Mouse (Mus musculus) central nervous system, embryonic 18 days (tissue): Measurements from ENCODE around the gene Gopc. TPM values are rescaled to one million over a fixed set of nuclear protein-coding genes. Genes with fewer than 3 reads are reported as not detected.

Source experiments
- polyA plus RNA-seq: library from polyadenylated mRNA; depleted of rRNA; stranded (reverse); fragments of >200 nt; gene quantifications from 2 replicates; pipeline ENCODE4 v1.2.3, GENCODE M21; 2012; rRNA removed

Gopc gene
- 17.7 and 19.0 TPM in 2 replicates for polyA plus RNA-seq

DNA sequence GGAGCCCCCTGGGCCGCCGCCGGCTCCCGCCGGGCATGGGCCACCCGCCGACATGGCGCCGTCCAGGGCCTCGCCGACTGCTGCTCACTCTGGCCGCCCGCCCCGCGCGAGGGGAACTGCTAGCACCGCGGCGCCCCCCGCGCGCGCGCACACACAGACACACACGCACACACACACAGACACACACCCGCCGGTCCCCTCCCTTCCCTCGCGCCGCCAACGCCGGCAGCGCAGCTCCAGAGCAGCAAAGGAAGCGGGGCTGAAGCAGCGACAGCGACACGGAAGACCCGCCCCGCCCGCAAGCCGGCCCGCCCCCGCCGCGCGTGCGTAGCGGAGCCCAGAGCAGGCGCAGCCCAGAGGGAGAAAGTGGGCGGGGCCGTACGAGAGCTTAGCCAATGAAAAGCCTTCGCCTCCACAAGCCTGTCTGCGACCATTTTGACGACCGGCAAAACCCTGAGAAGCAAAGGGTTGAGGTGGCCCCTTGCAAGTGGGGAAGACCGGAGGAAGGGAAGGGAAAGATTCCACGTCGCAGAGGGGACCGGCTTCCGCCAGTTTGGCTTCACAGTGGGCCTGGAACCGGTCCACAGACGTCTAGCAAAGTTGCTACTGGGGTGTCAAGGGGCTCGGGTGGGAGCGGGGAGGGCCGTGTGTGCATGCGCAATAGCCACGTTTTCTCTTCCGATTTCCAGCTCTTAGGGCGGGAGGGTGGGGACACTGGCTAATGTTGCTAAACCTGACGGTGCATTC lies at the start of gene Gopc:
Gene Gopc (minus strand): TSS at position 280 of the 747 bp plus-strand sequence.

DNA sequence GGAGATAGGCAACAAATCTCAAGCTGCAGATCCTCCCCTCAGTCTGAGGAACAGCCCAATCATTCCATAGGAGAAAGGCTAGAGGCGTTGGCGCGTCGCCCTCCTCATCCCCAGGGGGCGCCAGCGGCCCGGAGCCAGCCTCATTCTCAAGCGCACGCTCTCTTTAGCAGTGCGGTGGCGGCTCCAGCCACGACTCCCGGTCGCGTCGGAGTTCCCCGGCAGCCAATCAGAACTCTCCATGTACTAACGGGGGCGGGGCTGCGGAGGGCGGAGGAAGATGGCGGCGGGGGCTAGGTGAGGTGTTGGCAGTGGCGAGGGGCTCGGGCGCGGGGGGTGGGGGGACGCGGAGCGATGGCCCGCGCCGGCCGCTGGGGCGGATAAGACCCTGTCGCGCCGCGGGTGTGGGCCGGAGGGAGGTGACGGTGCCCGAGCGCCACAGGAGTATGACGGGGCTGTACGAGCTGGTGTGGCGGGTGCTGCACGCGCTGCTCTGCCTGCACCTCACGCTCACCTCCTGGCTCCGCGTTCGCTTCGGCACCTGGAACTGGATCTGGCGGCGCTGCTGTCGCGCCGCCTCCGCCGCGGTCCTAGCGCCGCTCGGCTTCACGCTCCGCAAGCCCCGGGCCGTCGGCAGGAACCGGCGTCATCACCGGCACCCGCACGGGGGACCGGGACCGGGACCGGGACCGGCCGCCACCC lies 35.5 kb upstream of the Gopc start, which contains the start of gene Nus1:
Gene Nus1 (plus strand): TSS at position 249 of the 699 bp plus-strand sequence.

DNA sequence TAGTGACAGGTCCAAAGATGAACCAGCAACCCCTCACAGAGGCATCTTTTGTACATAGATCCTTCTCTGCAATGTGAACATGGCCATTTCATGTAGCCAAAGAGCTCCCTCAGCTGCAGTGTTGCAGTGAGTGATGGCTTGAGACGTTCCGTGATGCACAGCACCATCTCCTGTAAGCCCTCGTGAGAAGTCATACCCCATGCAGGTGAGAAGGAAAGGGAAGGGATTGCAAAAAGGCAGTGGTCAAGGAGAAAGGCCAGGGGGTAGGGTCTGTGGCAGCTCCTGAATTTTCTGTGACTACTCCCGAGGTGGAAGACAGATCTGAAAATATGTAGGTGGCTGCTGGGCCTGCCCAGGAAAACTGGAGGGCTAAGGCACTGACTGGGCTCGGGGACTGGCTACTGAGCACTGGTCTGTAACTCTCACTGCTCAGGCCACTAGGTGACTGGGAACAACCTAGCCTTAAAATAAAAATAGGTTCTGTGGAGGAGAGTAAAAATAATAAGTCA lies 7.1 kb upstream of the Gopc start, which contains the start of gene Nepn:
Gene Nepn (plus strand): TSS at position 51 of the 509 bp plus-strand sequence.

DNA sequence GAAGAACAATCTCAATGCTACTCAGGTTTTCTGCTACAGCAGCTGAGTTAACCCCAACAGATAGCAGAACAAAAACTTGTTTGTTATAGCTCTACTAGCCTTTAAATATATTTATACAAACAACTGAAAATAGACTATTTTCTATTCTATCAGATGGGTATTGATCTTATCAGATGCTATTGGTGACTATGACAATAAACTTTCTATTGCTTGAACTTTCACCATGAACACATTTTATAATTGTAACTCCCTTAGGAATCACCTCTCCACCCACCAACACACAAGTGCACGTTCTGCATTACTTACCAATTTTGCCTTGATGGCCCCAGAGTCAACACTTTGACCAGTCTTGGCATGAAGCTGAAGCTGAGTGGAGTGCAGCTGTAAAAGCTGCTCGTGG lies 23.5 kb downstream of the Gopc start, which contains the start of gene Gm26741:
Gene Gm26741 (plus strand): TSS at position 301 of the 400 bp plus-strand sequence.

Other genes starting within 250 kb of the Gopc start
- 0.01 TPM in 1 of 2 replicates, not detected in the other for gene Ros1, start 186.9 kb downstream of the Gopc start, polyA plus RNA-seq
- gene Dcbld1, start 148.5 kb downstream of the Gopc start, polyA plus RNA-seq, result 9.6 and 9.7 TPM in 2 replicates
- gene Gm26741, start 23.4 kb downstream of the Gopc start, polyA plus RNA-seq, result not detected in 2 replicates
- gene Nepn, start 6.8 kb upstream of the Gopc start, polyA plus RNA-seq, result 0.06 and 0.16 TPM in 2 replicates
- gene Nus1, start 35.4 kb upstream of the Gopc start, polyA plus RNA-seq, result 32.0 TPM in 2 replicates